Mouse (Mus musculus): Measurements from ENCODE around the gene Csf3.

DNA sequence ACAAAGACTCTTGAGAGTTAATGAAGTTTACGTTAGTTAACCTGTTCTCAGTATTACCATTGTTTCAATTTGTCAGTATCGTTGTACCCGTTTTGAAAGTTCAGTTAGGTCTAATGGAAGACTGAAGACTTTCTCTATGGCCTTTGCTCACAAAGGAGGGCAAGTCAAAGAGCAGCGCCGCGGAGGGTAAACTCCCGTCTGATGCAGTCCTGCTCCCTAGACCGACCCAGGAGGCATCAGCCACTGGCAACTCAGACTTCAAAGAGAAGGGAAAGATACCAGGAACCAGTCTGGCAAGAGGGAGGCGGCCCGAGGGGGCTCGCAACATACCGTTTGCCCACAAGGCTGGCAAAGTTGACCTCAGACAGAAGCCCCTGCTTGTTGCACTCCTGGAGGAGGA is 12.6 kb downstream of the Csf3 start:
- TF ChIP-seq CTCF (IDR thresholded peaks at IDR 0.05) (no peak), POLR2A (IDR thresholded peaks at IDR 0.05; ENCODE audit: insufficient read depth, low read depth, low read length) (no peak), EP300 (IDR thresholded peaks at IDR 0.05; ENCODE audit: insufficient read depth, low read depth, low read length) (no peak)
